Mouse (Mus musculus): ENCODE results near the gene Fbxl19. TPM values are rescaled to one million over a fixed set of nuclear protein-coding genes. Genes with fewer than 3 reads are reported as not detected.

The Fbxl19 gene
- polyA plus RNA-seq, 1 experiment from 2014 or later, result 2.2 TPM

GRCm38 (mm10) chr7:127797076-127797845, 52.9 kb downstream of the Fbxl19 start:
- Histone ChIP-seq H3K27me3 (replicated peaks; ENCODE audit: control insufficient read depth, insufficient read depth, low read length) (no peaks in the 10 kb centered on the region), H3K36me3 (ENCODE audit: control insufficient read depth, insufficient read depth) (peaks cover 73% of the 10 kb centered on the region), H3K4me1 (replicated peaks; ENCODE audit: control insufficient read depth, insufficient read depth, low read length) (no peaks in the 10 kb centered on the region), H3K9ac (ENCODE audit: low read depth, low read length) (no peak overlapping the region), H3K27ac (ENCODE audit: low read depth, low read length) (0 out of 2 replicates have a peak overlapping the region, but pooled peaks have one; percentile 7), H3K4me2 (replicated peaks; ENCODE audit: low read depth) (no peak overlapping the region), H3K4me3 (ENCODE audit: low read depth, low read length) (no peak overlapping the region), H3K9me3 (ENCODE audit: control insufficient read depth) (no peaks in the 10 kb centered on the region)
- no peak for TF ChIP-seq CTCF (IDR thresholded peaks at IDR 0.05; ENCODE audit: low read depth)
- ATAC-seq, result no peak
- WGBS, result 85% methylated on average over 23 of the region's 23 CpGs

GRCm38 (mm10) chr7:127798591-127798990, 54.2 kb downstream of the Fbxl19 start:
- Histone ChIP-seq H3K4me2 (replicated peaks; ENCODE audit: low read depth) (no peak overlapping the region), H3K27ac (ENCODE audit: low read depth, low read length) (no peak overlapping the region; the same call in 1 of the 2 replicates), H3K9me3 (ENCODE audit: control insufficient read depth) (no peaks in the 10 kb centered on the region), H3K4me3 (ENCODE audit: low read depth, low read length) (no peak overlapping the region), H3K4me1 (replicated peaks; ENCODE audit: control insufficient read depth, insufficient read depth, low read length) (no peaks in the 10 kb centered on the region), H3K27me3 (replicated peaks; ENCODE audit: control insufficient read depth, insufficient read depth, low read length) (no peaks in the 10 kb centered on the region), H3K9ac (ENCODE audit: low read depth, low read length) (no peak overlapping the region), H3K36me3 (ENCODE audit: control insufficient read depth, insufficient read depth) (peaks cover 70% of the 10 kb centered on the region)
- TF ChIP-seq CTCF (IDR thresholded peaks at IDR 0.05; ENCODE audit: low read depth), result no peak
- ATAC-seq, result no peak
- 89% methylated on average over 4 of the region's 4 CpGs for WGBS

GRCm38 (mm10) chr7:127799211-127799610, 54.9 kb downstream of the Fbxl19 start:
- no peak overlapping the region for H3K4me3 ChIP-seq (ENCODE audit: low read depth, low read length)
- no peak for ATAC-seq
- no peaks in the 10 kb centered on the region for H3K4me1 ChIP-seq (replicated peaks; ENCODE audit: control insufficient read depth, insufficient read depth, low read length)
- 86% methylated on average over 13 of the region's 13 CpGs for WGBS
- H3K27me3 ChIP-seq (replicated peaks; ENCODE audit: control insufficient read depth, insufficient read depth, low read length), result no peaks in the 10 kb centered on the region
- H3K9me3 ChIP-seq (ENCODE audit: control insufficient read depth), result no peaks in the 10 kb centered on the region
- no peak overlapping the region for H3K9ac ChIP-seq (ENCODE audit: low read depth, low read length)
- H3K36me3 ChIP-seq (ENCODE audit: control insufficient read depth, insufficient read depth), result peaks cover 67% of the 10 kb centered on the region
- no peak overlapping the region for H3K4me2 ChIP-seq (replicated peaks; ENCODE audit: low read depth)
- H3K27ac ChIP-seq (ENCODE audit: low read depth, low read length), result no peak overlapping the region
- no peak for TF ChIP-seq CTCF (IDR thresholded peaks at IDR 0.05; ENCODE audit: low read depth)

GRCm38 (mm10) chr7:127799738-127800137, 55.4 kb downstream of the Fbxl19 start:
- Histone ChIP-seq H3K27ac (ENCODE audit: low read depth, low read length) (no peak overlapping the region), H3K9ac (ENCODE audit: low read depth, low read length) (no peak overlapping the region), H3K36me3 (ENCODE audit: control insufficient read depth, insufficient read depth) (peaks cover 65% of the 10 kb centered on the region), H3K4me1 (replicated peaks; ENCODE audit: control insufficient read depth, insufficient read depth, low read length) (0 out of 2 replicates have a peak, but pooled peaks cover 3% of the 10 kb centered on the region), H3K4me3 (ENCODE audit: low read depth, low read length) (no peak overlapping the region), H3K27me3 (replicated peaks; ENCODE audit: control insufficient read depth, insufficient read depth, low read length) (no peaks in the 10 kb centered on the region), H3K4me2 (replicated peaks; ENCODE audit: low read depth) (no peak overlapping the region), H3K9me3 (ENCODE audit: control insufficient read depth) (no peaks in the 10 kb centered on the region)
- 86% methylated on average over 1 of the region's 1 CpGs for WGBS
- TF ChIP-seq CTCF (IDR thresholded peaks at IDR 0.05; ENCODE audit: low read depth), result no peak
- no peak for ATAC-seq

- H3K36me3 ChIP-seq (ENCODE audit: control insufficient read depth, insufficient read depth), result peaks cover 57% of the 10 kb centered on the region
- 0 out of 2 replicates have a peak, but pooled peaks cover 3% of the 10 kb centered on the region for H3K4me1 ChIP-seq (replicated peaks; ENCODE audit: control insufficient read depth, insufficient read depth, low read length)
- H3K27me3 ChIP-seq (replicated peaks; ENCODE audit: control insufficient read depth, insufficient read depth, low read length), result no peaks in the 10 kb centered on the region
- H3K9ac ChIP-seq (ENCODE audit: low read depth, low read length), result peak within 1 kb of the TSS; percentile 22; the same call in 1 of the 2 replicates
- no peaks in the 10 kb centered on the region for H3K9me3 ChIP-seq (ENCODE audit: control insufficient read depth)
- 25% methylated on average over 4 of the region's 6 CpGs for WGBS
- peak within 1 kb of the TSS; percentile 58 for H3K27ac ChIP-seq (ENCODE audit: low read depth, low read length)
- H3K4me3 ChIP-seq (ENCODE audit: low read depth, low read length), result peak within 1 kb of the TSS; percentile 25
- ATAC-seq, result peak; percentile 86
- peak; percentile 99 for TF ChIP-seq CTCF (IDR thresholded peaks at IDR 0.05; ENCODE audit: low read depth)
- H3K4me2 ChIP-seq (replicated peaks; ENCODE audit: low read depth), result peak within 1 kb of the TSS; percentile 57
These were observed 56.2 kb downstream of the Fbxl19 start, which contains the start of gene Hsd3b7 for GRCm38 (mm10) chr7:127800435-127801009. Hsd3b7 (plus strand) TSS chr7:127800604.

GRCm38 (mm10) chr7:127801010-127801621, 56.8 kb downstream of the Fbxl19 start:
- ATAC-seq, result peak; percentile 21; the same call in 1 of the 2 replicates
- peak overlapping the region; percentile 22; the same call in 1 of the 2 replicates for H3K9ac ChIP-seq (ENCODE audit: low read depth, low read length)

More at GRCm38 (mm10) chr7:127801010-127801621, 56.8 kb downstream of the Fbxl19 start:
- H3K27me3 ChIP-seq (replicated peaks; ENCODE audit: control insufficient read depth, insufficient read depth, low read length), result no peaks in the 10 kb centered on the region
- 76% methylated on average over 8 of the region's 8 CpGs for WGBS
- no peaks in the 10 kb centered on the region for H3K9me3 ChIP-seq (ENCODE audit: control insufficient read depth)
- peaks cover 51% of the 10 kb centered on the region for H3K36me3 ChIP-seq (ENCODE audit: control insufficient read depth, insufficient read depth)
- H3K4me3 ChIP-seq (ENCODE audit: low read depth, low read length), result peak overlapping the region; percentile 25
- peak; percentile 10; the same call in 1 of the 2 replicates for TF ChIP-seq CTCF (IDR thresholded peaks at IDR 0.05; ENCODE audit: low read depth)
- 0 out of 2 replicates have a peak, but pooled peaks cover 3% of the 10 kb centered on the region for H3K4me1 ChIP-seq (replicated peaks; ENCODE audit: control insufficient read depth, insufficient read depth, low read length)
- peak overlapping the region; percentile 41 for H3K27ac ChIP-seq (ENCODE audit: low read depth, low read length)
- H3K4me2 ChIP-seq (replicated peaks; ENCODE audit: low read depth), result peak overlapping the region; percentile 57
